Mouse (Mus musculus) adrenal gland, adult 2 months (tissue): ENCODE data around the gene Ryr3. TPM values are rescaled to one million over a fixed set of nuclear protein-coding genes. Genes with fewer than 3 reads are reported as not detected.
"Not testable (repeated sequence)": the region's sequence is repeated elsewhere in the genome, so short reads cannot be mapped to it uniquely, and the experiment has no call there.

Experiments
- DNase-seq: peaks from one replicate; pipeline ENCODE4 v3.0.0; 2021
- polyA plus RNA-seq: library from polyadenylated mRNA; depleted of rRNA; stranded (reverse); fragments of >200 nt; gene quantifications from 2 replicates; pipeline ENCODE4 v1.2.3, GENCODE M21; 2012
- total RNA-seq, 2 experiments: library from RNA; stranded (reverse); gene quantifications; 2 replicates each; pipeline ENCODE4 v1.2.3; 2021

The Ryr3 gene
- total and polyA plus RNA-seq, 3 experiments = 0.04 to 0.79 (median 0.63) TPM

- DNase-seq = no peak
Measured at GRCm38 (mm10) chr2:113095184-113095583, 121.7 kb downstream of the Ryr3 start.

- no peak for DNase-seq
Measured at GRCm38 (mm10) chr2:113094088-113094487, 122.8 kb downstream of the Ryr3 start.

GRCm38 (mm10) chr2:113092756-113093155 lies 124.1 kb downstream of the Ryr3 start:
- no peak for DNase-seq

GRCm38 (mm10) chr2:113091316-113091715 lies 125.6 kb downstream of the Ryr3 start:
- not testable (repeated sequence) for DNase-seq

GRCm38 (mm10) chr2:113076396-113076795 lies 140.5 kb downstream of the Ryr3 start:
- no peak for DNase-seq

GRCm38 (mm10) chr2:113059367-113059766 lies 157.5 kb downstream of the Ryr3 start:
- DNase-seq = no peak

- no peak for DNase-seq
Measured at GRCm38 (mm10) chr2:113058914-113059313, 158.0 kb downstream of the Ryr3 start.

GRCm38 (mm10) chr2:113058116-113058515 lies 158.8 kb downstream of the Ryr3 start:
- no peak for DNase-seq

- no peak for DNase-seq
Measured at GRCm38 (mm10) chr2:113055591-113055990, 161.3 kb downstream of the Ryr3 start.

- no peak for DNase-seq
Measured at GRCm38 (mm10) chr2:113049831-113050230, 167.1 kb downstream of the Ryr3 start.

GRCm38 (mm10) chr2:113036550-113036949 lies 180.3 kb downstream of the Ryr3 start:
- DNase-seq = no peak

- no peak for DNase-seq
Measured at GRCm38 (mm10) chr2:113030689-113031088, 186.2 kb downstream of the Ryr3 start.

- no peak for DNase-seq
Measured at GRCm38 (mm10) chr2:113019896-113020295, 197.0 kb downstream of the Ryr3 start.

GRCm38 (mm10) chr2:113018278-113018677 lies 198.6 kb downstream of the Ryr3 start:
- no peak for DNase-seq

GRCm38 (mm10) chr2:113016236-113016635 lies 200.7 kb downstream of the Ryr3 start:
- no peak for DNase-seq

- no peak for DNase-seq
Measured at GRCm38 (mm10) chr2:113008961-113009740, 207.7 kb downstream of the Ryr3 start.

- DNase-seq = no peak
Measured at GRCm38 (mm10) chr2:112998498-112998897, 218.4 kb downstream of the Ryr3 start.

GRCm38 (mm10) chr2:112982908-112983510 lies 233.9 kb downstream of the Ryr3 start:
- DNase-seq = no peak

- DNase-seq = no peak
Measured at GRCm38 (mm10) chr2:112966807-112967625, 249.9 kb downstream of the Ryr3 start.

GRCm38 (mm10) chr2:112948931-112949330 lies 268.0 kb downstream of the Ryr3 start:
- no peak for DNase-seq

GRCm38 (mm10) chr2:112931776-112932175 lies 285.1 kb downstream of the Ryr3 start:
- DNase-seq = no peak

- no peak for DNase-seq
Measured at GRCm38 (mm10) chr2:112913796-112914195, 303.1 kb downstream of the Ryr3 start.

GRCm38 (mm10) chr2:112912611-112913010 lies 304.3 kb downstream of the Ryr3 start:
- no peak for DNase-seq
